Mouse (Mus musculus) lung, embryonic 14.5 days (tissue): ENCODE data around the gene Il11ra2. TPM values are rescaled to one million over a fixed set of nuclear protein-coding genes. Genes with fewer than 3 reads are reported as not detected.

Source experiments
- polyA plus RNA-seq: library from polyadenylated mRNA; unstranded; fragments of >200 nt; fragmentation: Nextera tagmentation; extraction: Ambion mirVana; gene quantifications from 2 replicates; pipeline ENCODE4 v1.2.1, GENCODE M21; 2014

The Il11ra2 gene
- polyA plus RNA-seq, 1 experiment from 2014 or later, result not detected

Other genes with a start within 250 kb of the Il11ra2 start
- not detected in 2 replicates for gene Gm21586, start 222.5 kb downstream of the Il11ra2 start, polyA plus RNA-seq
- not detected in 2 replicates for gene Gm2163, start 195.1 kb downstream of the Il11ra2 start, polyA plus RNA-seq
- gene Fam205a2, start 133.7 kb downstream of the Il11ra2 start, polyA plus RNA-seq, result 0.16 TPM in 1 of 2 replicates, not detected in the other
- gene Gm10591, start 49.7 kb downstream of the Il11ra2 start, polyA plus RNA-seq, result 0.61 and 2.1 TPM in 2 replicates
- gene Gm2564, start 32.2 kb downstream of the Il11ra2 start, polyA plus RNA-seq, result not detected in 2 replicates
- not detected in 2 replicates for gene Ccl27b, start 6.6 kb downstream of the Il11ra2 start, polyA plus RNA-seq
- 0.45 TPM in 1 of 2 replicates, not detected in the other for gene 4930578G10Rik, start 73.7 kb upstream of the Il11ra2 start, polyA plus RNA-seq
- gene Ccl19, start 94.7 kb upstream of the Il11ra2 start, polyA plus RNA-seq, result not detected in 2 replicates
- 57.4 and 77.5 TPM in 2 replicates for gene Ccl21a, start 112.1 kb upstream of the Il11ra2 start, polyA plus RNA-seq
- 0.05 TPM in 1 of 2 replicates, not detected in the other for gene Fam205a1, start 192.0 kb upstream of the Il11ra2 start, polyA plus RNA-seq
- gene Gm12394, start 194.9 kb upstream of the Il11ra2 start, polyA plus RNA-seq, result 0.12 and 0.38 TPM in 2 replicates
- 0.25 and 0.42 TPM in 2 replicates for gene Fam205c, start 212.3 kb upstream of the Il11ra2 start, polyA plus RNA-seq